Mouse (Mus musculus): ENCODE data around the gene Tmem210. TPM values are rescaled to one million over a fixed set of nuclear protein-coding genes. Genes with fewer than 3 reads are reported as not detected.
A peak's percentile ranks its signal among the peaks of the same experiment; 100 is the strongest.

Gene Tmem210
- total and polyA plus RNA-seq, 2 experiments from 2014 or later, result not detected

GRCm38 (mm10) chr2:25288734-25289345 lies 895 bp downstream of the Tmem210 start:
- Histone ChIP-seq H3K4me1 (ENCODE audit: insufficient read depth) (peaks cover 8% of the 10 kb centered on the region; the same call in 1 of the 2 replicates), H3K4me2 (ENCODE audit: low read depth) (no peak overlapping the region), H3K27ac (ENCODE audit: low read depth, low read length) (no peak overlapping the region), H3K9me3 (ENCODE audit: low read length) (no peaks in the 10 kb centered on the region), H3K4me3 (ENCODE audit: low read depth, low read length) (no peak overlapping the region), H3K9ac (no peak overlapping the region), H3K27me3 (ENCODE audit: insufficient read depth, low read length) (peaks cover 37% of the 10 kb centered on the region), H3K36me3 (ENCODE audit: insufficient read depth) (peaks cover 25% of the 10 kb centered on the region)
- 0 out of 2 replicates have a peak, but pooled peaks have one; percentile 4 for TF ChIP-seq CTCF (IDR thresholded peaks at IDR 0.05; ENCODE audit: low read depth)
- 86% methylated on average over 7 of the region's 7 CpGs for WGBS
- no peak for DNase-seq
- no peak for ATAC-seq

GRCm38 (mm10) chr2:25289651-25290050 lies 1.7 kb downstream of the Tmem210 start, which contains the start of gene Lrrc26:
Gene Lrrc26 (plus strand): TSS chr2:25289915.
- peaks cover 39% of the 10 kb centered on the region for H3K27me3 ChIP-seq (ENCODE audit: insufficient read depth, low read length)
- H3K9ac ChIP-seq, result peak within 1 kb of the TSS; percentile 48
- peaks cover 23% of the 10 kb centered on the region for H3K36me3 ChIP-seq (ENCODE audit: insufficient read depth)
- no peaks in the 10 kb centered on the region for H3K9me3 ChIP-seq (ENCODE audit: low read length)
- H3K4me1 ChIP-seq (ENCODE audit: insufficient read depth), result peaks cover 8% of the 10 kb centered on the region; the same call in 1 of the 2 replicates
- ATAC-seq (no peak), DNase-seq (no peak)
- H3K4me2 ChIP-seq (ENCODE audit: low read depth), result peak within 1 kb of the TSS; percentile 60
- TF ChIP-seq CTCF (IDR thresholded peaks at IDR 0.05; ENCODE audit: low read depth), result no peak
- 7% methylated on average over 11 of the region's 11 CpGs for WGBS
- no peak within 1 kb of the TSS for H3K27ac ChIP-seq (ENCODE audit: low read depth, low read length)
- peak within 1 kb of the TSS; percentile 28 for H3K4me3 ChIP-seq (ENCODE audit: low read depth, low read length)

- WGBS, result 1% methylated on average over 54 of the region's 54 CpGs
- peak; percentile 58 for ATAC-seq
- DNase-seq, result peak; percentile 78
- Histone ChIP-seq H3K9ac (peak overlapping the region; percentile 48), H3K27ac (ENCODE audit: low read depth, low read length) (no peak overlapping the region), H3K4me2 (ENCODE audit: low read depth) (peak overlapping the region; percentile 60), H3K27me3 (ENCODE audit: insufficient read depth, low read length) (peaks cover 39% of the 10 kb centered on the region), H3K4me1 (ENCODE audit: insufficient read depth) (peaks cover 8% of the 10 kb centered on the region; the same call in 1 of the 2 replicates), H3K4me3 (ENCODE audit: low read depth, low read length) (peak overlapping the region; percentile 28), H3K36me3 (ENCODE audit: insufficient read depth) (peaks cover 22% of the 10 kb centered on the region), H3K9me3 (ENCODE audit: low read length) (no peaks in the 10 kb centered on the region)
- no peak for TF ChIP-seq CTCF (IDR thresholded peaks at IDR 0.05; ENCODE audit: low read depth)
Measured at GRCm38 (mm10) chr2:25290101-25290815, 2.3 kb downstream of the Tmem210 start.

- ATAC-seq, result peak; percentile 57
- no peak overlapping the region for H3K27ac ChIP-seq (ENCODE audit: low read depth, low read length)
- H3K36me3 ChIP-seq (ENCODE audit: insufficient read depth), result peaks cover 22% of the 10 kb centered on the region
- H3K9ac ChIP-seq, result peak overlapping the region; percentile 48; the same call in 1 of the 2 replicates
- H3K27me3 ChIP-seq (ENCODE audit: insufficient read depth, low read length), result peaks cover 39% of the 10 kb centered on the region
- H3K9me3 ChIP-seq (ENCODE audit: low read length), result no peaks in the 10 kb centered on the region
- peak; percentile 66 for DNase-seq
- peaks cover 8% of the 10 kb centered on the region; the same call in 1 of the 2 replicates for H3K4me1 ChIP-seq (ENCODE audit: insufficient read depth)
- no peak for TF ChIP-seq CTCF (IDR thresholded peaks at IDR 0.05; ENCODE audit: low read depth)
- H3K4me3 ChIP-seq (ENCODE audit: low read depth, low read length), result peak overlapping the region; percentile 28
- WGBS, result under 1% methylated on average over 18 of the region's 18 CpGs
- H3K4me2 ChIP-seq (ENCODE audit: low read depth), result peak overlapping the region; percentile 60
Measured at GRCm38 (mm10) chr2:25290816-25291130, 2.8 kb downstream of the Tmem210 start.

GRCm38 (mm10) chr2:25291184-25292053 lies 3.5 kb downstream of the Tmem210 start:
- H3K27ac ChIP-seq (ENCODE audit: low read depth, low read length), result no peak overlapping the region
- peak overlapping the region; percentile 60 for H3K4me2 ChIP-seq (ENCODE audit: low read depth)
- peak; percentile 0; the same call in 1 of the 2 replicates for ATAC-seq
- H3K4me3 ChIP-seq (ENCODE audit: low read depth, low read length), result 0 out of 2 replicates have a peak overlapping the region, but pooled peaks have one; percentile 28
- peaks cover 39% of the 10 kb centered on the region for H3K27me3 ChIP-seq (ENCODE audit: insufficient read depth, low read length)
- no peak for DNase-seq
- H3K9ac ChIP-seq, result peak overlapping the region; percentile 48; the same call in 1 of the 2 replicates
- H3K4me1 ChIP-seq (ENCODE audit: insufficient read depth), result peaks cover 8% of the 10 kb centered on the region; the same call in 1 of the 2 replicates
- peaks cover 26% of the 10 kb centered on the region for H3K36me3 ChIP-seq (ENCODE audit: insufficient read depth)
- no peaks in the 10 kb centered on the region for H3K9me3 ChIP-seq (ENCODE audit: low read length)
- WGBS, result 6% methylated on average over 32 of the region's 32 CpGs
- TF ChIP-seq CTCF (IDR thresholded peaks at IDR 0.05; ENCODE audit: low read depth), result no peak

GRCm38 (mm10) chr2:25292054-25292544 lies 4.2 kb downstream of the Tmem210 start:
- H3K9ac ChIP-seq, result 0 out of 2 replicates have a peak overlapping the region, but pooled peaks have one; percentile 22

More at GRCm38 (mm10) chr2:25292054-25292544, 4.2 kb downstream of the Tmem210 start:
- Histone ChIP-seq H3K4me3 (ENCODE audit: low read depth, low read length) (peak overlapping the region; percentile 19; the same call in 1 of the 2 replicates), H3K27ac (ENCODE audit: low read depth, low read length) (no peak overlapping the region), H3K9me3 (ENCODE audit: low read length) (no peaks in the 10 kb centered on the region), H3K4me1 (ENCODE audit: insufficient read depth) (peaks cover 8% of the 10 kb centered on the region; the same call in 1 of the 2 replicates), H3K4me2 (ENCODE audit: low read depth) (peak overlapping the region; percentile 40), H3K36me3 (ENCODE audit: insufficient read depth) (peaks cover 28% of the 10 kb centered on the region), H3K27me3 (ENCODE audit: insufficient read depth, low read length) (peaks cover 39% of the 10 kb centered on the region)
- WGBS, result 14% methylated on average over 34 of the region's 43 CpGs
- DNase-seq (no peak), ATAC-seq (no peak)
- TF ChIP-seq CTCF (IDR thresholded peaks at IDR 0.05; ENCODE audit: low read depth), result no peak

Measured in forebrain, postnatal 0 days (tissue).